Mouse (Mus musculus) cerebellum, adult 2 months (tissue): ENCODE results near the gene Rrp7a. TPM values are rescaled to one million over a fixed set of nuclear protein-coding genes. Genes with fewer than 3 reads are reported as not detected.
A peak's percentile ranks its signal among the peaks of the same experiment; 100 is the strongest.

Experiments used
- DNase-seq, 2 experiments: peaks; one replicate each; pipeline ENCODE4 v3.0.0; 2021
- H3K27ac ChIP-seq: fragments of 200-500 bp; 2 replicates; pipeline ENCODE4 v1.5.1; 2012; ENCODE audit warnings: low read length, control low read depth, inconsistent platforms; ENCODE audit not compliant: insufficient read depth
- H3K27me3 ChIP-seq: fragments of 200-500 bp; 2 replicates; pipeline ENCODE4 v1.6.1; 2012; ENCODE audit warnings: inconsistent platforms, mild to moderate bottlenecking, low read length, moderate library complexity; ENCODE audit not compliant: control insufficient read depth, insufficient read depth
- H3K4me1 ChIP-seq: fragments of 200-500 bp; 2 replicates; pipeline ENCODE4 v1.6.1; 2011; ENCODE audit warnings: low read length; ENCODE audit not compliant: control insufficient read depth, insufficient read depth
- H3K4me3 ChIP-seq: fragments of 200-500 bp; replicated peaks from 2 replicates; pipeline ENCODE3; 2011; ENCODE audit warnings: mild to moderate bottlenecking, low read depth, low read length, control low read depth; ENCODE audit not compliant: insufficient read depth
- CTCF ChIP-seq: fragments of 200-500 bp; IDR thresholded peaks from 2 replicates; pipeline ENCODE4 v1.5.1; 2011; ENCODE audit warnings: low read depth, mild to moderate bottlenecking, control low read depth, low read length, moderate library complexity, borderline replicate concordance; ENCODE audit not compliant: insufficient read depth
- POLR2A ChIP-seq: fragments of 200-500 bp; IDR thresholded peaks from 2 replicates; pipeline ENCODE4 v1.6.1; 2011; ENCODE audit warnings: low read length, control low read depth, borderline replicate concordance; ENCODE audit not compliant: insufficient read depth
- WGBS: fragments of 180-500 bp; shearing (Covaris S2); methylation state at CpG from one replicate; pipeline ENCODE4 v1.1.7; 2018; 5-methylcytosine and 5-hydroxymethylcytosine counted together
- polyA plus RNA-seq: library from polyadenylated mRNA; depleted of rRNA; stranded (reverse); fragments of >200 nt; gene quantifications from 2 replicates; pipeline ENCODE4 v1.2.3, GENCODE M21; 2012

Gene Rrp7a
- polyA plus RNA-seq, 1 experiment: 114 TPM

- DNase-seq: peak; percentile 52 to 61
- Histone ChIP-seq H3K27me3 (no peaks in the 10 kb centered on the region), H3K4me3 (no peak overlapping the region), H3K27ac (no peak overlapping the region), H3K4me1 (0 out of 2 replicates have a peak, but pooled peaks cover 3% of the 10 kb centered on the region)
- TF ChIP-seq CTCF: peak; percentile 70
- TF ChIP-seq POLR2A: no peak
- 7% methylated on average over 11 of the region's 11 CpGs for WGBS
Measured at GRCm38 (mm10) chr15:83112898-83113297, 9.7 kb downstream of the Rrp7a start.

- TF ChIP-seq POLR2A (no peak), CTCF (no peak)
- H3K27me3 ChIP-seq: no peaks in the 10 kb centered on the region
- 73% methylated on average over 7 of the region's 7 CpGs for WGBS
- no peak for DNase-seq
- 0 out of 2 replicates have a peak, but pooled peaks cover 3% of the 10 kb centered on the region for H3K4me1 ChIP-seq
- H3K27ac ChIP-seq: no peak overlapping the region
- no peak overlapping the region for H3K4me3 ChIP-seq
Measured at GRCm38 (mm10) chr15:83111874-83112273, 10.7 kb downstream of the Rrp7a start.

GRCm38 (mm10) chr15:83111290-83111689 lies 11.3 kb downstream of the Rrp7a start:
- Histone ChIP-seq H3K4me3 (no peak overlapping the region), H3K27me3 (no peaks in the 10 kb centered on the region), H3K27ac (no peak overlapping the region), H3K4me1 (0 out of 2 replicates have a peak, but pooled peaks cover 3% of the 10 kb centered on the region)
- DNase-seq: no peak
- TF ChIP-seq POLR2A (no peak), CTCF (no peak)
- 40% methylated on average over 6 of the region's 6 CpGs for WGBS

- no peaks in the 10 kb centered on the region for H3K27me3 ChIP-seq
- 46% methylated on average over 6 of the region's 6 CpGs for WGBS
- H3K4me3 ChIP-seq: no peak overlapping the region
- TF ChIP-seq POLR2A: no peak
- TF ChIP-seq CTCF: no peak
- no peak for DNase-seq
- H3K4me1 ChIP-seq: no peaks in the 10 kb centered on the region
- H3K27ac ChIP-seq: no peak overlapping the region
Measured at GRCm38 (mm10) chr15:83107814-83108213, 14.8 kb downstream of the Rrp7a start.

- 90% methylated on average over 6 of the region's 6 CpGs for WGBS
- no peaks in the 10 kb centered on the region for H3K4me1 ChIP-seq
- no peak overlapping the region for H3K4me3 ChIP-seq
Measured at GRCm38 (mm10) chr15:83106426-83106825, 16.2 kb downstream of the Rrp7a start.

GRCm38 (mm10) chr15:83103111-83103510 lies 19.5 kb downstream of the Rrp7a start:
- DNase-seq: no peak
- H3K4me3 ChIP-seq: no peak overlapping the region
- no peak overlapping the region for H3K27ac ChIP-seq
- no peaks in the 10 kb centered on the region for H3K27me3 ChIP-seq
- WGBS: 34% methylated on average over 1 of the region's 1 CpGs
- H3K4me1 ChIP-seq: no peaks in the 10 kb centered on the region
- TF ChIP-seq CTCF: no peak
- TF ChIP-seq POLR2A: no peak

More at GRCm38 (mm10) chr15:83106426-83106825, 16.2 kb downstream of the Rrp7a start:
- Histone ChIP-seq H3K27me3 (no peaks in the 10 kb centered on the region), H3K27ac (no peak overlapping the region)
- no peak for DNase-seq
- TF ChIP-seq POLR2A (no peak), CTCF (no peak)

- Histone ChIP-seq H3K27me3 (no peaks in the 10 kb centered on the region), H3K4me1 (no peaks in the 10 kb centered on the region), H3K4me3 (peak overlapping the region; percentile 48), H3K27ac (no peak overlapping the region)
- DNase-seq: no peak
- WGBS: 1% methylated on average over 8 of the region's 8 CpGs
- TF ChIP-seq POLR2A: no peak
- TF ChIP-seq CTCF: no peak
Measured at GRCm38 (mm10) chr15:83100332-83100662, 22.3 kb downstream of the Rrp7a start.

GRCm38 (mm10) chr15:83099533-83100331 lies 22.9 kb downstream of the Rrp7a start:
- H3K4me3 ChIP-seq: peak overlapping the region; percentile 48
- no peak for TF ChIP-seq CTCF
- TF ChIP-seq POLR2A: no peak
- 10% methylated on average over 31 of the region's 31 CpGs for WGBS

More at GRCm38 (mm10) chr15:83099533-83100331, 22.9 kb downstream of the Rrp7a start:
- Histone ChIP-seq H3K4me1 (no peaks in the 10 kb centered on the region), H3K27ac (no peak overlapping the region), H3K27me3 (no peaks in the 10 kb centered on the region)
- peak; percentile 37 for DNase-seq
